Mouse (Mus musculus) forebrain, embryonic 14.5 days (tissue): ENCODE results near the gene Pde4d. TPM values are rescaled to one million over a fixed set of nuclear protein-coding genes. Genes with fewer than 3 reads are reported as not detected.

Experiments used
- ATAC-seq: fragments of 200-750 bp; cut with Nextera tagmentation; 2 replicates; pipeline ENCODE4 v1.8.0; 2017; ENCODE audit warnings: mild to moderate bottlenecking, moderate library complexity
- DNase-seq: peaks from one replicate; pipeline ENCODE4 v3.0.0-alpha.2; 2015; ENCODE audit warnings: low spot score
- H3K27ac ChIP-seq: fragments of 300-500 bp; sonication (generic); 2 replicates; pipeline ENCODE4 v1.5.1; 2014; ENCODE audit warnings: low read depth, mild to moderate bottlenecking, control low read depth, low read length, moderate library complexity
- H3K27me3 ChIP-seq: fragments of 300-500 bp; sonication (generic); replicated peaks from 2 replicates; pipeline ENCODE4 v1.6.1; 2014; ENCODE audit warnings: low read length, control low read depth, mixed read lengths; ENCODE audit not compliant: control insufficient read depth, insufficient read depth
- H3K36me3 ChIP-seq: fragments of 300-500 bp; sonication (generic); 2 replicates; pipeline ENCODE4 v1.6.1; 2014; ENCODE audit warnings: low read length, control low read depth; ENCODE audit not compliant: control insufficient read depth, insufficient read depth
- H3K4me1 ChIP-seq: fragments of 300-500 bp; sonication (generic); 2 replicates; pipeline ENCODE4 v1.6.1; 2014; ENCODE audit warnings: antibody characterized with exemption, low read length, control low read depth; ENCODE audit not compliant: control insufficient read depth, insufficient read depth
- H3K4me2 ChIP-seq: fragments of 300-500 bp; sonication (generic); 2 replicates; pipeline ENCODE4 v1.6.1; 2014; ENCODE audit warnings: mild to moderate bottlenecking, control low read depth, low read length
- H3K4me3 ChIP-seq: fragments of 300-500 bp; sonication (generic); 2 replicates; pipeline ENCODE4 v1.5.1; 2014; ENCODE audit warnings: low read depth, low read length, control low read depth
- H3K9ac ChIP-seq: fragments of 300-500 bp; sonication (generic); 2 replicates; pipeline ENCODE4 v1.6.1; 2014; ENCODE audit warnings: mild to moderate bottlenecking, low read length, control low read depth, moderate library complexity
- H3K9me3 ChIP-seq: fragments of 300-500 bp; sonication (generic); replicated peaks from 2 replicates; pipeline ENCODE4 v1.6.1; 2016; ENCODE audit warnings: low read length, control low read depth, mixed read lengths; ENCODE audit not compliant: control insufficient read depth
- WGBS: fragments of 180-500 bp; shearing (Covaris S2); extraction: QIAGEN DNeasy Blood & Tissue Kit; methylation state at CpG from one replicate; pipeline ENCODE4 v1.1.7; 2014; 5-methylcytosine and 5-hydroxymethylcytosine counted together
- polyA plus RNA-seq: library from polyadenylated mRNA; unstranded; fragments of >200 nt; fragmentation: Nextera tagmentation; extraction: Ambion mirVana; gene quantifications from 2 replicates; pipeline ENCODE4 v1.2.1, GENCODE M21; 2014

Gene Pde4d
- polyA plus RNA-seq, 1 experiment from 2014 or later = 13.7 TPM

DNA sequence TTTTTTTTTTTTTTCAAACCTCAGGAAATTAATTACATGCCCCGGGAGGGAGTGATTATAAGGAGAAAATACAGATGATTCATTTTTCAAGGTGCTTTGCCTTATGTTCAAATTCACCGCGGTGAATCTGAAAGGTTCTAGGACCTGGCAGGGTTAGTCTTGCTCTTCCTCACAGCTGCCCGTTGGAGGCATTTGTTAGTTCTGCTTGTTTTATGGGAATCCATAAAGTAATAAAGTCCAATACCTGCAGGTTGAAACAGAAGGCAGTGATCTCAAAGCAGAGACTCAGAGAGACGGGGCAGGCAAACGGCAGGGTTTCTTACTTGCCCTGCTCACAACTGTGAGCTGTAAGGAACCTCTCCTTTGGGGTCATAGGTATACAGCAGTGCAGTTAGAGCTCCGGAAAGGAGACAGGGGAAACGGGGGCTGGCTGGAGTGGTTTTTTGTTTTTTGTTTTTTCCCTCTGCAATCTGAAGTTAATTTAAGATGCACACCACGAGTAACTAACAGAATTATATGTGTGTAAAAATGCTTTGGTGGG, 49.1 kb downstream of the Pde4d start:
- WGBS = 71% methylated on average over 9 of the region's 9 CpGs
- H3K4me1 ChIP-seq = no peaks in the 10 kb centered on the region
- no peak for DNase-seq
- H3K27me3 ChIP-seq = no peaks in the 10 kb centered on the region
- no peak overlapping the region for H3K27ac ChIP-seq
- H3K9ac ChIP-seq = no peak overlapping the region
- no peaks in the 10 kb centered on the region for H3K36me3 ChIP-seq
- H3K4me2 ChIP-seq = no peak overlapping the region
- no peaks in the 10 kb centered on the region for H3K9me3 ChIP-seq
- no peak overlapping the region for H3K4me3 ChIP-seq
- ATAC-seq = no peak

DNA sequence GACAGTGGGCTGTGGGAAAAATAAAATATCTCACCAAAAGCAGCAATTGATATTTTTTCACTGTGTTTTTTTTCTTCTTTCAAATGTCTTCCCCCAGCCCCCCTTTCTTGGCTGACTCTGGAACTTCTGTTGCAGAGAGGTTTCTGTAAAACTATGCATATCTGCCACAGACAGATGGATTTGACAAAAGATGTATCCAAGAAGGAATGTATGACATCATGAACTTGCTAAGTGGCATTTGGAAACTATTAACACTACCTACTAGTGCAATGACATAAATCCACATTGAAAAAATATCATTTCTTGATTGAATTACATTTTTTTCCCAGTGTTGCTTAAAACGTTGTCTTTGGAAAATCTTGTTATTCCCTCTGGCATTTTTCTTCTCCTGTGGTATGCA, 51.6 kb downstream of the Pde4d start:
- Histone ChIP-seq H3K4me2 (no peak overlapping the region), H3K4me1 (no peaks in the 10 kb centered on the region), H3K36me3 (no peaks in the 10 kb centered on the region), H3K27ac (no peak overlapping the region), H3K4me3 (no peak overlapping the region), H3K27me3 (no peaks in the 10 kb centered on the region), H3K9ac (no peak overlapping the region), H3K9me3 (no peaks in the 10 kb centered on the region)
- WGBS = 65% methylated on average over 1 of the region's 1 CpGs
- DNase-seq = no peak
- ATAC-seq = no peak

DNA sequence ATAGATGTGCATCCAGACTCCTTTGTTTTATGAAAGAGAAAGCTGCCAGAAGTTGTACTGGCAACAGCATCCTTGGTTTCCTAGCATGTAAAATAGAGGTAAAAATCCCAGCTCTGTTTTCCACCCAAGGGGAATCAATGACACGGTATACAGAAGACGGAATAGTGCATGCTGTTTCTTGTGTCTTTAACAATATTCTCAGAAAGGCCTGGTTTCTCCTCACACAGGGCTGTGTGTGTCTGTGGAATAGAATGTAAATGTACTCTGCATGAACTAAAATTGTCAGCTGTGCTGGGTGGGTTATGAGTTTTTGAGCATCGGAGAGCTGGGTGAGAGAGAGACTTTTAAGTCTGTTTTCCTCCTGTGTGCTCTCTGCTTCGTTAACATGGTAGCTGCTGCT, 74.8 kb downstream of the Pde4d start:
- H3K36me3 ChIP-seq = no peaks in the 10 kb centered on the region
- H3K4me1 ChIP-seq = peaks cover 4% of the 10 kb centered on the region; the same call in 1 of the 2 replicates
- ATAC-seq (no peak), DNase-seq (no peak)
- H3K27me3 ChIP-seq = no peaks in the 10 kb centered on the region
- no peak overlapping the region for H3K4me2 ChIP-seq
- H3K4me3 ChIP-seq = no peak overlapping the region
- no peak overlapping the region for H3K9ac ChIP-seq
- no peaks in the 10 kb centered on the region for H3K9me3 ChIP-seq
- H3K27ac ChIP-seq = no peak overlapping the region
- WGBS = 74% methylated on average over 4 of the region's 4 CpGs

DNA sequence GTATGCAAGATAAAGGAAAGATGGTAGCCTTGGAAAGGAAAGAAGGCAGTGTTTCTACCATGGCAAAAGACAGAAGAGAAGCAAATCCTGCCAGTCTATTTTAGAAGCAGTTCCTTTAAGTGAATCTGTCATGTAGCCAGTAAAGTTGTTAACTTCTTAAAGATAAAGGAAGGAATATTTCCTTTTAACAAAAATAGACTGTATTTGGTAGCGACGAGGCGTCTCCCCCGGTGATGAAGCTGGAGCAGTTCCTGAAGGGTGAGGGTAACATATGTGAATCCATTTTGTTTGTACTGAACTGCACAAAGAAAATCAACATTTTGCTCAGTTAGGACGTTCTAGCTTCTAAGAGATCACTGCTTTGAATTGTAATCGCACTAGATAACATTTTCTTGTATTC, 75.2 kb downstream of the Pde4d start:
- Histone ChIP-seq H3K4me3 (no peak overlapping the region), H3K27ac (no peak overlapping the region), H3K9ac (no peak overlapping the region), H3K9me3 (no peaks in the 10 kb centered on the region), H3K36me3 (no peaks in the 10 kb centered on the region), H3K4me1 (peaks cover 4% of the 10 kb centered on the region; the same call in 1 of the 2 replicates), H3K27me3 (no peaks in the 10 kb centered on the region), H3K4me2 (no peak overlapping the region)
- 88% methylated on average over 6 of the region's 6 CpGs for WGBS
- ATAC-seq = no peak
- DNase-seq = no peak

DNA sequence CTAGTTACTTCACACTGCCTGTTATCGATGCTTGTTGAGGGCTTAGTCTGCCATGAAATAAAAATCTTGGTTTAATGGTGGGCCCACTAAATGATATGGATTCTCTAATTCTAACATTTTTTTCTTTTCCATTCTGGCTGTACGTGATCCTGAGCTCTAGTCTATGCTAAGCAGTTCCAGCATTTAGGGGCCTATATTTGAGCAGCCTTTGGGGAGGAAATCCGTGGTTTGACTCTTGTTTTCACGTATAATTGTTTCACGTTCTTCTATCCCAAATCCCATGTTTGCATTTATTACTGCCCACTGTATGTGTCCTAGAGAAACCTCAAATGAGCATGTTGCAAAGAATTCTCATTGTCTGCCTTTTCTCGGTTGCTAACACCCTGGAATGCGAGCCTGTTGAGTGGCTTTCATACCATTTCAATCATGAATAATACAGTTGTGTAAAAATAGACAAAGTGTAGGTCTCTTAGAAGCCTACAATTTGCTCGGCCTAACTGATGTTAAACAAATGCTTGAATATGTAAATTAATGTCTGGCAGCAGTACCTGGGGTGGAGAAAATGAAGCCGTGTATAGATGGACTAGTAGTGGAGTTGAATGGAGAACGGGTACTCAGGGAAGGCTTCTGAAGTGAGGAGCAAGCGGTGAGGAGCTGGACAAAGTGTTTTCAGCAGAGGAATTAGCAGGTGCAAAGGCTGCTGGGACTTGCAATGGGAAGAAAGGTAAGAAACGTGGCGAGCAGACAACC, 76.7 kb downstream of the Pde4d start:
- ATAC-seq (peak; percentile 72), DNase-seq (peak; percentile 47)
- H3K4me2 ChIP-seq = no peak overlapping the region
- H3K9ac ChIP-seq = no peak overlapping the region
- peaks cover 4% of the 10 kb centered on the region; the same call in 1 of the 2 replicates for H3K4me1 ChIP-seq
- no peak overlapping the region for H3K27ac ChIP-seq
- no peaks in the 10 kb centered on the region for H3K27me3 ChIP-seq
- WGBS = 20% methylated on average over 13 of the region's 13 CpGs
- no peak overlapping the region for H3K4me3 ChIP-seq
- no peaks in the 10 kb centered on the region for H3K36me3 ChIP-seq
- no peaks in the 10 kb centered on the region for H3K9me3 ChIP-seq

DNA sequence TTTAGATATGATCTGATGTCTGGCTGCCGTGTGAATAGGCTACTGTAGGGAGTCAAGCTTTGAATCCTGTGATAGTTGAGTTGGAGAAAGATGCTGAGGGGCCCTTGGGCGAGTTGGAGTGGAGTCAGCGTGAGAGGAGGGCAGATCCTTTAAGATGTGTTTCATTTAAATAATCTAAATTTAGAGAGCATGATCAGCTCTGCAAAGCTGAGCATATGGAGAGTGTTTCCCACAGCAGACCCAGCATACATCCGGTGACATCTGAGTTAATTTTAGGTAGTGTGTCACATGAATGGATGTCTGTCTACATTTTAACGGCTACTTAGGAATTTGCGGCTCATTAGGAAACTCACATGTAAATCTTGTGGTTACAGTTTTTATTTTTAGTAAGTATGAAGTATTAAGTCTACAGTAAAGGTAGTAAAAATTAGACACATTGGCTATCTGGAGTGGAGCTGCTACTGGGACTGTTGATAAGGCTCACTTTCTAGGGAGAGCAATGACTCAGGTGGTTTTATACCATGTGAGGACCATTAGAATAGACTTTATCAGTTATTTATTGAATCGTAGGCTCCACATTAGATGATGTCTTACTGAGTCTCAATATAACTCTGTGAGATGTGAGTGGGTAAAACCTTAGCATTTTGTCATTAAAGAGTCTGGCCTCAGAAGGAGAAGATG, 77.5 kb downstream of the Pde4d start:
- peak; percentile 18; the same call in 1 of the 2 replicates for ATAC-seq
- 79% methylated on average over 7 of the region's 7 CpGs for WGBS

DNA sequence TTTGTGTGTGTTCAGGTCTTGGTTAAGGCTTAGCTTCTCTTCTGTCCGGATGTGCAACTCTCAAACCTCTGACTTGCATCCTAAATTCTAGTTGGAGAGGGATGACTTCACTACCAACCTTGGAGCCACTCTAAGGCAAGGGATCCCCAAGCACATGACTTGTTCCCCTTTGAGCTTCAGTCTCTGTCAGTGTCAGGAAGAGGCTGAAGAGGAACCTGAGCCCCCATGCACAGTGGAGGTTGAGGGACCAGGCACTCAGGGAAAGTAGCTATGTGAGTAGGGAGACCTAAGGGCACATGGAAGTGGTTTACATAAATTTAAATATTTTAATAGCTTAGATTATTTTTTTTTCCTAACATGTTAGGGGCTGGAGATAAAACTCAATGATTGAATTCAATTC, 78.6 kb downstream of the Pde4d start:
- H3K4me1 ChIP-seq = peaks cover 4% of the 10 kb centered on the region; the same call in 1 of the 2 replicates
- H3K4me2 ChIP-seq = no peak overlapping the region
- no peak overlapping the region for H3K4me3 ChIP-seq
- no peak overlapping the region for H3K9ac ChIP-seq
- 78% methylated on average over 1 of the region's 1 CpGs for WGBS
- ATAC-seq = no peak
- H3K27me3 ChIP-seq = no peaks in the 10 kb centered on the region
- no peak for DNase-seq
- H3K36me3 ChIP-seq = no peaks in the 10 kb centered on the region
- no peak overlapping the region for H3K27ac ChIP-seq
- H3K9me3 ChIP-seq = no peaks in the 10 kb centered on the region

More for the DNA sequence above, 77.5 kb downstream of the Pde4d start:
- DNase-seq = no peak
- Histone ChIP-seq H3K9me3 (no peaks in the 10 kb centered on the region), H3K27ac (no peak overlapping the region), H3K36me3 (no peaks in the 10 kb centered on the region), H3K9ac (no peak overlapping the region), H3K27me3 (no peaks in the 10 kb centered on the region), H3K4me2 (no peak overlapping the region), H3K4me3 (no peak overlapping the region), H3K4me1 (peaks cover 4% of the 10 kb centered on the region; the same call in 1 of the 2 replicates)

DNA sequence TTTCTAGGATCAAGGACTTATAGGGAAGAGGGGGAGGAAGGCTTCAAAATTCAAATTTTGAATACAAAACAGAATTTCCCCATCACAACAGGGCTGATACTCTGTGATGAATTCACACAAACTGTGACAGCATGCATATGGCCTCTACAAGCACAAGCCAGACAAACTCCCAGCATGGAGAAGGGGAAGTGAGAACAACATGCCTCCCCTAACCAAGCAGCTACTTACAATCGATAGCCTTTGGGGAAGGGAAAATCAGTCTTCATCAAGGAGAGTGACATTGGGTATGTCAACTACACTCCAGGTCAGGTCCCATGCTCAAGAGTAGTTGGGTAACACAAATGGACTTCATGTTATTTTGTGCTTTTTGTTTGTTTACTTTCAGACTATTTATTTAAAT, 83.1 kb downstream of the Pde4d start:
- Histone ChIP-seq H3K4me2 (no peak overlapping the region), H3K27ac (no peak overlapping the region), H3K9ac (no peak overlapping the region), H3K9me3 (no peaks in the 10 kb centered on the region), H3K27me3 (no peaks in the 10 kb centered on the region), H3K36me3 (no peaks in the 10 kb centered on the region), H3K4me1 (no peaks in the 10 kb centered on the region), H3K4me3 (no peak overlapping the region)
- no peak for ATAC-seq
- 90% methylated on average over 1 of the region's 1 CpGs for WGBS
- no peak for DNase-seq

DNA sequence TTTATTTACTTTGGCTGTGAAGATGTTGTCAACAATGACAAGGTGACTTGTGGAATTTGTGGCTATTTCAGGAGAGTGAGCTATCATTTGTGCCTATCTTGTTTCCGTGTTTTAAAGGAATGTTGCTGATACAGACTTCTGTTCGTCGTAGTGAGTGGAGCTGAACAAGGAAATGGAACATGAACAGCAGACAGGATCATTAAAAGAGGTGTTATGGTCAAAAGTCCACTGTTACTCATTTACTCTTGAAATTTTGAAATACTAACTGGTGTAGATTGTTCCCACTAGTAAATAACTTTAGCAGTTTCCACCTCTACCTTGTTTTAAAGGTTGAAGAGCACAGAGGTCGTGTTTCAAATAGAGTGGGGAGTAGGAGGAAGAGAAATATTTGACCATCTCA, 86.7 kb downstream of the Pde4d start:
- Histone ChIP-seq H3K27ac (no peak overlapping the region), H3K4me1 (no peaks in the 10 kb centered on the region), H3K4me2 (no peak overlapping the region), H3K36me3 (no peaks in the 10 kb centered on the region), H3K4me3 (no peak overlapping the region), H3K9ac (no peak overlapping the region), H3K27me3 (no peaks in the 10 kb centered on the region), H3K9me3 (no peaks in the 10 kb centered on the region)
- DNase-seq (no peak), ATAC-seq (no peak)
- 76% methylated on average over 4 of the region's 4 CpGs for WGBS
